Mouse (Mus musculus) heart, embryonic 15.5 days (tissue): ENCODE data around the gene Slc6a4. TPM values are rescaled to one million over a fixed set of nuclear protein-coding genes. Genes with fewer than 3 reads are reported as not detected.

ENCODE experiments used
- ATAC-seq: fragments of 200-750 bp; cut with Nextera tagmentation; replicated peaks from 2 replicates; pipeline ENCODE4 v1.8.0; 2017; ENCODE audit warnings: low read depth, moderate TSS enrichment; ENCODE audit not compliant: insufficient number of reproducible peaks, insufficient read depth, low FRiP score
- H3K27ac ChIP-seq: fragments of 300-500 bp; sonication (generic); 2 replicates; pipeline ENCODE4 v1.5.1; 2015; ENCODE audit warnings: mild to moderate bottlenecking, inconsistent platforms
- H3K27me3 ChIP-seq: fragments of 300-500 bp; sonication (generic); 2 replicates; pipeline ENCODE4 v1.6.1; 2015; ENCODE audit warnings: inconsistent platforms
- H3K36me3 ChIP-seq: fragments of 300-500 bp; sonication (generic); 2 replicates; pipeline ENCODE4 v1.6.1; 2015; ENCODE audit warnings: mild to moderate bottlenecking, inconsistent platforms
- H3K4me1 ChIP-seq: fragments of 300-500 bp; sonication (generic); replicated peaks from 2 replicates; pipeline ENCODE4 v1.6.1; 2015; ENCODE audit warnings: inconsistent platforms
- H3K4me2 ChIP-seq: fragments of 300-500 bp; sonication (generic); 2 replicates; pipeline ENCODE4 v1.6.1; 2015; ENCODE audit warnings: inconsistent platforms, mild to moderate bottlenecking, moderate library complexity
- H3K4me3 ChIP-seq: fragments of 300-500 bp; sonication (generic); 2 replicates; pipeline ENCODE4 v1.5.1; 2015; ENCODE audit warnings: mild to moderate bottlenecking, inconsistent platforms
- H3K9ac ChIP-seq: fragments of 300-500 bp; sonication (generic); 2 replicates; pipeline ENCODE4 v1.6.1; 2015; ENCODE audit warnings: mild to moderate bottlenecking, inconsistent platforms
- H3K9me3 ChIP-seq: fragments of 300-500 bp; sonication (generic); replicated peaks from 2 replicates; pipeline ENCODE4 v1.6.1; 2016; ENCODE audit warnings: inconsistent platforms
- WGBS: fragments of 180-500 bp; shearing (Covaris S2); methylation state at CpG from one replicate; pipeline ENCODE4 v1.1.7; 2015; ENCODE audit warnings: mixed read lengths; 5-methylcytosine and 5-hydroxymethylcytosine counted together
- polyA plus RNA-seq: library from polyadenylated mRNA; unstranded; fragments of >200 nt; fragmentation: Nextera tagmentation; extraction: Ambion mirVana; gene quantifications from 2 replicates; pipeline ENCODE4 v1.2.1, GENCODE M21; 2015

Slc6a4 gene
- polyA plus RNA-seq, 1 experiment from 2014 or later: 0.94 TPM

GRCm38 (mm10) chr11:76995966-76996672 is 2.3 kb upstream of the Slc6a4 start:
- no peak for ATAC-seq

GRCm38 (mm10) chr11:76997305-76997704 is 1.1 kb upstream of the Slc6a4 start:
- Histone ChIP-seq H3K4me3 (peak overlapping the region; percentile 57), H3K27ac (no peak overlapping the region), H3K4me1 (peaks cover 17% of the 10 kb centered on the region), H3K36me3 (no peaks in the 10 kb centered on the region), H3K27me3 (peaks cover 66% of the 10 kb centered on the region), H3K9ac (no peak overlapping the region), H3K9me3 (no peaks in the 10 kb centered on the region), H3K4me2 (peak overlapping the region; percentile 91)
- ATAC-seq: peak; percentile 69; the same call in 1 of the 2 replicates
- WGBS: under 1% methylated on average over 21 of the region's 21 CpGs

More at GRCm38 (mm10) chr11:76995966-76996672, 2.3 kb upstream of the Slc6a4 start:
- peaks cover 17% of the 10 kb centered on the region for H3K4me1 ChIP-seq
- H3K36me3 ChIP-seq: no peaks in the 10 kb centered on the region
- H3K27me3 ChIP-seq: peaks cover 57% of the 10 kb centered on the region
- H3K9me3 ChIP-seq: no peaks in the 10 kb centered on the region
- H3K27ac ChIP-seq: no peak overlapping the region
- WGBS: 49% methylated on average over 20 of the region's 20 CpGs
- H3K9ac ChIP-seq: no peak overlapping the region
- H3K4me3 ChIP-seq: no peak overlapping the region
- no peak overlapping the region; the same call in 1 of the 2 replicates for H3K4me2 ChIP-seq

- no peak for ATAC-seq
- H3K9ac ChIP-seq: peak overlapping the region; percentile 34
- peak overlapping the region; percentile 57 for H3K4me3 ChIP-seq
- no peak overlapping the region for H3K27ac ChIP-seq
- peaks cover 72% of the 10 kb centered on the region for H3K27me3 ChIP-seq
- peaks cover 17% of the 10 kb centered on the region for H3K4me1 ChIP-seq
- 13% methylated on average over 24 of the region's 24 CpGs for WGBS
- no peaks in the 10 kb centered on the region for H3K9me3 ChIP-seq
- H3K36me3 ChIP-seq: no peaks in the 10 kb centered on the region
- peak overlapping the region; percentile 91 for H3K4me2 ChIP-seq
Measured at GRCm38 (mm10) chr11:76998705-76999226, 363 bp downstream of the Slc6a4 start.

GRCm38 (mm10) chr11:77000741-77001140 is 2.3 kb downstream of the Slc6a4 start:
- H3K27ac ChIP-seq: no peak overlapping the region
- H3K9ac ChIP-seq: no peak overlapping the region
- H3K27me3 ChIP-seq: peaks cover 69% of the 10 kb centered on the region
- 55% methylated on average over 5 of the region's 5 CpGs for WGBS
- ATAC-seq: no peak
- H3K36me3 ChIP-seq: no peaks in the 10 kb centered on the region
- H3K9me3 ChIP-seq: no peaks in the 10 kb centered on the region
- peaks cover 17% of the 10 kb centered on the region for H3K4me1 ChIP-seq
- H3K4me3 ChIP-seq: no peak overlapping the region
- H3K4me2 ChIP-seq: no peak overlapping the region

GRCm38 (mm10) chr11:77002361-77002760 is 4.0 kb downstream of the Slc6a4 start:
- 52% methylated on average over 1 of the region's 1 CpGs for WGBS
- Histone ChIP-seq H3K36me3 (no peaks in the 10 kb centered on the region), H3K27me3 (peaks cover 54% of the 10 kb centered on the region)

GRCm38 (mm10) chr11:77005881-77006280 is 7.5 kb downstream of the Slc6a4 start:
- 56% methylated on average over 4 of the region's 4 CpGs for WGBS
- no peak overlapping the region for H3K9ac ChIP-seq
- ATAC-seq: no peak
- no peak overlapping the region for H3K27ac ChIP-seq
- no peaks in the 10 kb centered on the region for H3K9me3 ChIP-seq
- H3K4me3 ChIP-seq: no peak overlapping the region
- H3K4me1 ChIP-seq: peaks cover 10% of the 10 kb centered on the region
- no peak overlapping the region for H3K4me2 ChIP-seq
- H3K36me3 ChIP-seq: no peaks in the 10 kb centered on the region
- peaks cover 30% of the 10 kb centered on the region for H3K27me3 ChIP-seq

More at GRCm38 (mm10) chr11:77002361-77002760, 4.0 kb downstream of the Slc6a4 start:
- ATAC-seq: no peak
- Histone ChIP-seq H3K4me2 (no peak overlapping the region), H3K9me3 (no peaks in the 10 kb centered on the region), H3K9ac (no peak overlapping the region), H3K4me1 (peaks cover 17% of the 10 kb centered on the region), H3K27ac (no peak overlapping the region), H3K4me3 (no peak overlapping the region)

GRCm38 (mm10) chr11:77006616-77007015 is 8.2 kb downstream of the Slc6a4 start:
- H3K9ac ChIP-seq: no peak overlapping the region
- ATAC-seq: no peak
- H3K27ac ChIP-seq: no peak overlapping the region
- no peaks in the 10 kb centered on the region for H3K9me3 ChIP-seq
- H3K36me3 ChIP-seq: no peaks in the 10 kb centered on the region
- H3K4me1 ChIP-seq: peaks cover 10% of the 10 kb centered on the region
- H3K27me3 ChIP-seq: peaks cover 24% of the 10 kb centered on the region
- H3K4me2 ChIP-seq: no peak overlapping the region
- 39% methylated on average over 6 of the region's 6 CpGs for WGBS
- H3K4me3 ChIP-seq: no peak overlapping the region

- no peak overlapping the region for H3K4me3 ChIP-seq
- no peak overlapping the region for H3K4me2 ChIP-seq
- H3K27ac ChIP-seq: no peak overlapping the region
- H3K27me3 ChIP-seq: peaks cover 13% of the 10 kb centered on the region
- no peak overlapping the region for H3K9ac ChIP-seq
- ATAC-seq: no peak
- 50% methylated on average over 16 of the region's 16 CpGs for WGBS
- H3K9me3 ChIP-seq: no peaks in the 10 kb centered on the region
- H3K36me3 ChIP-seq: no peaks in the 10 kb centered on the region
- peaks cover 10% of the 10 kb centered on the region for H3K4me1 ChIP-seq
Measured at GRCm38 (mm10) chr11:77009069-77010025, 10.9 kb downstream of the Slc6a4 start.

GRCm38 (mm10) chr11:77010762-77011475 is 12.5 kb downstream of the Slc6a4 start:
- Histone ChIP-seq H3K36me3 (no peaks in the 10 kb centered on the region), H3K4me3 (no peak overlapping the region), H3K9ac (no peak overlapping the region), H3K27me3 (peaks cover 6% of the 10 kb centered on the region; the same call in 1 of the 2 replicates), H3K4me2 (no peak overlapping the region), H3K4me1 (peaks cover 10% of the 10 kb centered on the region), H3K27ac (no peak overlapping the region), H3K9me3 (no peaks in the 10 kb centered on the region)
- 77% methylated on average over 10 of the region's 10 CpGs for WGBS
- ATAC-seq: no peak

GRCm38 (mm10) chr11:77018046-77018445 is 19.6 kb downstream of the Slc6a4 start:
- H3K4me1 ChIP-seq: no peaks in the 10 kb centered on the region
- H3K4me3 ChIP-seq: no peak overlapping the region
- H3K27ac ChIP-seq: no peak overlapping the region
- H3K4me2 ChIP-seq: no peak overlapping the region
- peaks cover 7% of the 10 kb centered on the region; the same call in 1 of the 2 replicates for H3K27me3 ChIP-seq
- 77% methylated on average over 11 of the region's 11 CpGs for WGBS
- H3K9me3 ChIP-seq: no peaks in the 10 kb centered on the region
- ATAC-seq: no peak
- H3K9ac ChIP-seq: no peak overlapping the region
- no peaks in the 10 kb centered on the region for H3K36me3 ChIP-seq
